Mouse (Mus musculus) limb, embryonic 14.5 days (tissue): ENCODE data around the gene Znrf1. TPM values are rescaled to one million over a fixed set of nuclear protein-coding genes. Genes with fewer than 3 reads are reported as not detected.

Experiments
- ATAC-seq: fragments of 200-750 bp; cut with Nextera tagmentation; 2 replicates; pipeline ENCODE4 v1.8.0; 2017; ENCODE audit warnings: low read depth, moderate number of reproducible peaks, moderate TSS enrichment; ENCODE audit not compliant: low FRiP score
- DNase-seq: peaks from one replicate; pipeline ENCODE4 v3.0.0-alpha.2; 2015; ENCODE audit warnings: low spot score
- H3K27ac ChIP-seq: fragments of 300-500 bp; sonication (generic); replicated peaks from 2 replicates; pipeline ENCODE4 v1.5.1; 2014; ENCODE audit warnings: low read depth, mild to moderate bottlenecking, low read length, moderate library complexity, mixed read lengths
- H3K27me3 ChIP-seq: fragments of 300-500 bp; sonication (generic); 2 replicates; pipeline ENCODE4 v1.6.1; 2014; ENCODE audit warnings: low read length, mixed read lengths; ENCODE audit not compliant: control insufficient read depth, insufficient read depth
- H3K36me3 ChIP-seq: fragments of 300-500 bp; sonication (generic); 2 replicates; pipeline ENCODE4 v1.6.1; 2014; ENCODE audit warnings: mild to moderate bottlenecking, low read length, moderate library complexity, mixed read lengths; ENCODE audit not compliant: control insufficient read depth, insufficient read depth
- H3K4me1 ChIP-seq: fragments of 300-500 bp; sonication (generic); 2 replicates; pipeline ENCODE4 v1.6.1; 2014; ENCODE audit warnings: antibody characterized with exemption, low read length, mixed read lengths; ENCODE audit not compliant: control insufficient read depth, insufficient read depth
- H3K4me2 ChIP-seq: fragments of 300-500 bp; sonication (generic); replicated peaks from 2 replicates; pipeline ENCODE4 v1.6.1; 2014; ENCODE audit warnings: low read depth, mild to moderate bottlenecking, low read length, moderate library complexity; ENCODE audit not compliant: severe bottlenecking
- H3K4me3 ChIP-seq: fragments of 300-500 bp; sonication (generic); replicated peaks from 2 replicates; pipeline ENCODE4 v1.5.1; 2014; ENCODE audit warnings: low read length
- H3K9ac ChIP-seq: fragments of 300-500 bp; sonication (generic); 2 replicates; pipeline ENCODE4 v1.6.1; 2014; ENCODE audit warnings: mild to moderate bottlenecking, low read depth, low read length, moderate library complexity; ENCODE audit not compliant: severe bottlenecking
- H3K9me3 ChIP-seq: fragments of 300-500 bp; sonication (generic); 2 replicates; pipeline ENCODE4 v1.6.1; 2016; ENCODE audit warnings: low read length; ENCODE audit not compliant: control insufficient read depth
- POLR2A ChIP-seq: fragments of 200-500 bp; IDR thresholded peaks from 2 replicates; pipeline ENCODE4 v1.8.0; 2012; ENCODE audit warnings: inconsistent platforms, mild to moderate bottlenecking, moderate library complexity, borderline replicate concordance; ENCODE audit not compliant: insufficient read depth, insufficient read length; ENCODE audit errors: extremely low read depth
- WGBS: fragments of 180-500 bp; shearing (Covaris S2); extraction: QIAGEN DNeasy Blood & Tissue Kit; methylation state at CpG from one replicate; pipeline ENCODE4 v1.1.7; 2014; 5-methylcytosine and 5-hydroxymethylcytosine counted together
- polyA plus RNA-seq, 2 experiments: library from polyadenylated mRNA; depleted of rRNA in 1 of 2; stranded (reverse) in 1 of 2; unstranded in 1 of 2; fragments of >200 nt; fragmentation: Nextera tagmentation in 1 of 2; extraction: Ambion mirVana in 1 of 2; gene quantifications; 2 replicates each; pipeline versions ENCODE4 v1.2.1 to v1.2.3; 2012 to 2014

Znrf1 gene
- polyA plus RNA-seq, 2 experiments, result 42.4 to 133 TPM

DNA sequence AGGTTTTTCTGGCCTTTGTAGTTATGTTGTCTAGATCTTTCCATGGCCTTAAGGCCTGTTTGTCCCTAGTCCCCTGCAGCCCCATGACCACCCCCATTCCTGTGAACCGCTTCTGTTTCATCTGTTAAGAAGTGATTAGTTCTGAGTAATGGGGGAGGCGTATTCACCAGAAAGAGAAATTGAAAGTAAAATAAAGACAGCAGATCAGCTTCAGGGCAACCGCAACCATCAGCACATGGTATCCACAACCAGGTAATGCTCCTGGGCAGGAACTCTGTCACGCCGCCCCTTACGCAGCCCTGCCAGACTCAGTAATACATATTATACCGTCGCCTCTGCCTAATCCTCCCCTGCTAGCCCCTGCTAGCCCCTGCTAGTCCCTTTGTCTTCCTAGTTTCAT lies 109.8 kb downstream of the Znrf1 start:
- no peaks in the 10 kb centered on the region for H3K36me3 ChIP-seq
- H3K4me3 ChIP-seq, result no peak overlapping the region
- no peak overlapping the region for H3K9ac ChIP-seq
- DNase-seq, result no peak
- no peak overlapping the region for H3K27ac ChIP-seq
- 96% methylated on average over 8 of the region's 8 CpGs for WGBS
- ATAC-seq, result no peak
- no peak for TF ChIP-seq POLR2A
- no peak overlapping the region for H3K4me2 ChIP-seq
- H3K9me3 ChIP-seq, result no peaks in the 10 kb centered on the region
- no peaks in the 10 kb centered on the region for H3K27me3 ChIP-seq
- H3K4me1 ChIP-seq, result peaks cover 9% of the 10 kb centered on the region

DNA sequence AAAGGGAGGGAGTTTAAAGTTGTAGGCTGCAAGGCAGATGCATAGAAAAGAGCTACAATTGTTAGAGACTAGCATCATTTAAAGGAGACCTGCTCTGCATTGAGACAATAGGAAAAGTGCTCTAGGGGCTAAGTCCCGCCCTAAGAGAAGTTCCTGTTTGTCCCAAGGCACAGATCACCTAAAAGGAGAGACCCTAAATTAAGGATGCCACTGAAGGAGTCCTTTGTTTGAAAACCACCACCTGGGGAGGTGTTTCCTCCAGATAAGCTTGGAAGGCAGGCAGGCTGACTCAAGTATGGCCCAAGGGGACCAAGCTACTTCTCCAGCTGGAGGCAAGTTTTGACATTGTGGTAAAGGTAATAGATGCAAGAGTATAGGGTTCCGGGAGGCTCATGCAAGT lies 112.9 kb downstream of the Znrf1 start:
- WGBS, result 71% methylated on average over 2 of the region's 2 CpGs
- no peak for ATAC-seq
- H3K27ac ChIP-seq, result no peak overlapping the region

GRCm38 (mm10) chr8:111650651-111651050 lies 114.8 kb downstream of the Znrf1 start:
- Histone ChIP-seq H3K4me1 (no peaks in the 10 kb centered on the region; the same call in 1 of the 2 replicates), H3K27ac (no peak overlapping the region), H3K9me3 (no peaks in the 10 kb centered on the region), H3K4me2 (no peak overlapping the region), H3K4me3 (no peak overlapping the region), H3K9ac (no peak overlapping the region), H3K27me3 (no peaks in the 10 kb centered on the region), H3K36me3 (peaks cover 4% of the 10 kb centered on the region; the same call in 1 of the 2 replicates)
- DNase-seq, result no peak
- TF ChIP-seq POLR2A, result no peak
- ATAC-seq, result no peak
- WGBS, result 93% methylated on average over 3 of the region's 3 CpGs

More for the DNA sequence above, 112.9 kb downstream of the Znrf1 start:
- no peak for TF ChIP-seq POLR2A
- H3K4me2 ChIP-seq, result no peak overlapping the region
- no peaks in the 10 kb centered on the region for H3K9me3 ChIP-seq
- H3K27me3 ChIP-seq, result no peaks in the 10 kb centered on the region
- H3K36me3 ChIP-seq, result no peaks in the 10 kb centered on the region
- no peak for DNase-seq
- no peak overlapping the region for H3K9ac ChIP-seq
- H3K4me3 ChIP-seq, result no peak overlapping the region
- H3K4me1 ChIP-seq, result peaks cover 2% of the 10 kb centered on the region; the same call in 1 of the 2 replicates

- no peak overlapping the region for H3K27ac ChIP-seq
- no peak for DNase-seq
- no peaks in the 10 kb centered on the region; the same call in 1 of the 2 replicates for H3K4me1 ChIP-seq
- ATAC-seq, result no peak
- H3K27me3 ChIP-seq, result no peaks in the 10 kb centered on the region
- H3K4me3 ChIP-seq, result no peak overlapping the region
- H3K9ac ChIP-seq, result no peak overlapping the region
- no peak for TF ChIP-seq POLR2A
- H3K9me3 ChIP-seq, result no peaks in the 10 kb centered on the region
- 99% methylated on average over 2 of the region's 2 CpGs for WGBS
- peaks cover 4% of the 10 kb centered on the region; the same call in 1 of the 2 replicates for H3K36me3 ChIP-seq
- no peak overlapping the region for H3K4me2 ChIP-seq
Measured at GRCm38 (mm10) chr8:111653524-111653923, 117.6 kb downstream of the Znrf1 start.

DNA sequence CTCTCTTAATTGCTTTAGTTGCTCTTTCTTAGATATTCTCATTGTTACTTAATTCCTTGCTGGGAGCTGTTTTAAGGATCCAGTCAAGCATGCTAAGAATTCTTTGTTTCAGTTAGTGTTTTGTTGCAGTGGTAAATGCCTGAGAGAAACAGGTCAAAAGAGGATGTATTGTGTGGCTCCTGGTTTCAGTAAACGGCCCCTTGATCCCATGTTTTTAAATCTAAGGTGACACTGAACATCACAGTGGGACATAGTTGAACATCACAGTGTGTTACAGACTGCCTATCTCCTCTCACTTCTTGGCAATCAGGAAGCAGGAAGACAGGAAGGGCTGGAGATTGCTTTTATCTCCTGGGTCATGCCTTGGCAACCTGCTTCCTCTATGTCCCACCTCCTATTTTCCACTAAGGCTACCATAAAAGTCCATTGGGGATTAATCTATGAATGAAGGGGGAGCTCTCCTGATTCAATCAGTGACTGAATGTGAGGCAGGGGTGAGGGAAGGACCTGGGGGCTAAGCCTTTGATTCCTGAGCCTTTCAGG lies 121.5 kb downstream of the Znrf1 start:
- H3K4me1 ChIP-seq, result no peaks in the 10 kb centered on the region
- no peak for ATAC-seq
- no peak overlapping the region for H3K27ac ChIP-seq
- no peak for TF ChIP-seq POLR2A
- no peak for DNase-seq
- H3K4me3 ChIP-seq, result no peak overlapping the region
- WGBS, result 72% methylated on average over 1 of the region's 1 CpGs
- H3K4me2 ChIP-seq, result no peak overlapping the region
- no peak overlapping the region for H3K9ac ChIP-seq
- no peaks in the 10 kb centered on the region for H3K27me3 ChIP-seq
- H3K9me3 ChIP-seq, result no peaks in the 10 kb centered on the region
- H3K36me3 ChIP-seq, result peaks cover 23% of the 10 kb centered on the region
